Mouse (Mus musculus): ENCODE data around the gene C1s1. TPM values are rescaled to one million over a fixed set of nuclear protein-coding genes. Genes with fewer than 3 reads are reported as not detected.

C1s1 gene
- total RNA-seq, 2 experiments from 2014 or later: 0.77 TPM; not detected in 1

Other genes starting within 250 kb of the C1s1 start
- gene Cd163, start 237.7 kb downstream of the C1s1 start, total RNA-seq (2015; ENCODE audit: low replicate concordance): 4.6 and 10.0 TPM in 2 replicates
- gene Cd163, start 237.7 kb downstream of the C1s1 start, total RNA-seq (2017; ENCODE audit: low replicate concordance): 18.4 and 20.0 TPM in 2 replicates
- gene Pex5, start 127.3 kb downstream of the C1s1 start, total RNA-seq (2015; ENCODE audit: low replicate concordance): 3.8 TPM in 2 replicates
- 5.2 and 7.0 TPM in 2 replicates for gene Pex5, start 127.3 kb downstream of the C1s1 start, total RNA-seq (2017; ENCODE audit: low replicate concordance)
- 5.0 TPM in 2 replicates for gene Clstn3, start 77.6 kb downstream of the C1s1 start, total RNA-seq (2015; ENCODE audit: low replicate concordance)
- gene Clstn3, start 77.6 kb downstream of the C1s1 start, total RNA-seq (2017; ENCODE audit: low replicate concordance): 2.3 and 4.6 TPM in 2 replicates
- 0.38 and 2.1 TPM in 2 replicates for gene C1rl, start 49.2 kb downstream of the C1s1 start, total RNA-seq (2015; ENCODE audit: low replicate concordance)
- gene C1rl, start 49.2 kb downstream of the C1s1 start, total RNA-seq (2017; ENCODE audit: low replicate concordance): 2.7 and 3.6 TPM in 2 replicates
- gene C1ra, start 30.0 kb downstream of the C1s1 start, total RNA-seq (2015; ENCODE audit: low replicate concordance): 0.84 TPM in 1 of 2 replicates, not detected in the other
- 2.5 TPM in 1 of 2 replicates, not detected in the other for gene C1ra, start 30.0 kb downstream of the C1s1 start, total RNA-seq (2017; ENCODE audit: low replicate concordance)
- gene C1rb, start 27.9 kb upstream of the C1s1 start, total RNA-seq (2015; ENCODE audit: low replicate concordance): 0.96 TPM in 1 of 2 replicates, not detected in the other
- 0.09 TPM in 1 of 2 replicates, not detected in the other for gene C1rb, start 27.9 kb upstream of the C1s1 start, total RNA-seq (2017; ENCODE audit: low replicate concordance)
- not detected in 2 replicates for gene C1s2, start 93.7 kb upstream of the C1s1 start, total RNA-seq (2015; ENCODE audit: low replicate concordance)
- not detected in 2 replicates for gene C1s2, start 93.7 kb upstream of the C1s1 start, total RNA-seq (2017; ENCODE audit: low replicate concordance)
- 118 and 141 TPM in 2 replicates for gene Lpcat3, start 120.7 kb upstream of the C1s1 start, total RNA-seq (2015; ENCODE audit: low replicate concordance)
- gene Lpcat3, start 120.7 kb upstream of the C1s1 start, total RNA-seq (2017; ENCODE audit: low replicate concordance): 81.5 and 135 TPM in 2 replicates
- 65.1 and 66.0 TPM in 2 replicates for gene Emg1, start 169.8 kb upstream of the C1s1 start, total RNA-seq (2015; ENCODE audit: low replicate concordance)
- 35.8 and 37.2 TPM in 2 replicates for gene Emg1, start 169.8 kb upstream of the C1s1 start, total RNA-seq (2017; ENCODE audit: low replicate concordance)
- gene Phb2, start 170.0 kb upstream of the C1s1 start, total RNA-seq (2015; ENCODE audit: low replicate concordance): 44.2 and 79.4 TPM in 2 replicates
- 70.3 and 70.7 TPM in 2 replicates for gene Phb2, start 170.0 kb upstream of the C1s1 start, total RNA-seq (2017; ENCODE audit: low replicate concordance)
- 57.8 and 60.2 TPM in 2 replicates for gene Ptpn6, start 196.4 kb upstream of the C1s1 start, total RNA-seq (2015; ENCODE audit: low replicate concordance)
- 142 and 156 TPM in 2 replicates for gene Ptpn6, start 196.4 kb upstream of the C1s1 start, total RNA-seq (2017; ENCODE audit: low replicate concordance)
- gene Grcc10, start 199.0 kb upstream of the C1s1 start, total RNA-seq (2015; ENCODE audit: low replicate concordance): 33.6 and 64.9 TPM in 2 replicates
- 7.5 and 16.9 TPM in 2 replicates for gene Grcc10, start 199.0 kb upstream of the C1s1 start, total RNA-seq (2017; ENCODE audit: low replicate concordance)
- not detected in 2 replicates for gene Gm45234, start 213.7 kb upstream of the C1s1 start, total RNA-seq (2015; ENCODE audit: low replicate concordance)
- gene Gm45234, start 213.7 kb upstream of the C1s1 start, total RNA-seq (2017; ENCODE audit: low replicate concordance): 0.56 TPM in 1 of 2 replicates, not detected in the other
- 10.0 and 11.7 TPM in 2 replicates for gene Atn1, start 214.2 kb upstream of the C1s1 start, total RNA-seq (2015; ENCODE audit: low replicate concordance)
- gene Atn1, start 214.2 kb upstream of the C1s1 start, total RNA-seq (2017; ENCODE audit: low replicate concordance): 0.94 and 2.0 TPM in 2 replicates
- not detected in 2 replicates for gene Eno2, start 227.3 kb upstream of the C1s1 start, total RNA-seq (2015; ENCODE audit: low replicate concordance)
- not detected in 2 replicates for gene Eno2, start 227.3 kb upstream of the C1s1 start, total RNA-seq (2017; ENCODE audit: low replicate concordance)
- gene Lrrc23, start 237.4 kb upstream of the C1s1 start, total RNA-seq (2015; ENCODE audit: low replicate concordance): not detected in 2 replicates
- gene Lrrc23, start 237.4 kb upstream of the C1s1 start, total RNA-seq (2017; ENCODE audit: low replicate concordance): not detected in 2 replicates

All from erythroblast, adult 5-6 weeks (primary cell).